Mouse (Mus musculus) T-helper 2 cell (primary cell): ENCODE results near the gene Slc7a10.
"Not testable (repeated sequence)": the region's sequence is repeated elsewhere in the genome, so short reads cannot be mapped to it uniquely, and the experiment has no call there.

ENCODE experiments used
- in situ Hi-C: fragments of 300-600 bp; cut with MboI, MseI; formaldehyde crosslinking; loops from one replicate; pipeline ENCODE4 v1.15.1; 2025; ENCODE audit warnings: high pct_unique_total_duplicates

Gene Slc7a10

DNA sequence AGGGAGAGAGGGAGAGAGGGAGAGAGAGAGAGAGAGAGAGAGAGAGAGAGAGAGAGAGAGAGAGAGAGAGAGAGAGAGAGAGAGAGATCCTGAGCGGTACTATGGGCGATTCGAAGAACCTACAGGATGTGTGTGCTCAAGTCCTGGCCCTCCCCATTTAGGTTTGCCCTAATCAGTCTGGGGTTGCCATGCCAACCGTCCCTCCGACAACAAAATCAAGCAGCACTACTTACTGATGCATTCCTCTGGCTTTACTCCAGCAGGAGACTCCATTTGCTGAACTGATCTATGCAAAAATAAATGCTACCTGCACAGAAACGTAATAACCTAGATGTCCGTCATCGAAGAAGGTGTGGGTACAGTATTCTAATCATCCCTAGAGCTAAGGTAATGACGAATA, 49.1 kb downstream of the Slc7a10 start:
- in situ Hi-C loops, result no loop called here

DNA sequence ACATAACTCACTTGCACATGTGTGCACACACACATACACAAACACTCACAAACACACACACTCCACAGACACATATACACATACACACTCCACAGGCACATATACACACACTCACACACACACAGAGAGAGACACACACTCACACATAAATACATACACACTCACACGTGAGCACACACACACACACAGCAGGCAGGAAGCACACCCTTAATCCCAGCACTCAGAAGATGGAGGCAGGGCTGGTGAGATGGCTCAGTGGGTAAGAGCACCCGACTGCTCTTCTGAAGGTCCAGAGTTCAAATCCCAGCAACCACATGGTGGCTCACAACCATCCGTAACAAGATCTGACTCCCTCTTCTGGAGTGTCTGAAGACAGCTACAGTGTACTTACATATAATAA, 51.8 kb downstream of the Slc7a10 start:
- in situ Hi-C loops, result not testable (repeated sequence)
